Mouse (Mus musculus): ENCODE results near the gene Wdr91. TPM values are rescaled to one million over a fixed set of nuclear protein-coding genes. Genes with fewer than 3 reads are reported as not detected.

Gene Wdr91
- polyA plus RNA-seq, 1 experiment from 2014 or later: 12.9 TPM

DNA sequence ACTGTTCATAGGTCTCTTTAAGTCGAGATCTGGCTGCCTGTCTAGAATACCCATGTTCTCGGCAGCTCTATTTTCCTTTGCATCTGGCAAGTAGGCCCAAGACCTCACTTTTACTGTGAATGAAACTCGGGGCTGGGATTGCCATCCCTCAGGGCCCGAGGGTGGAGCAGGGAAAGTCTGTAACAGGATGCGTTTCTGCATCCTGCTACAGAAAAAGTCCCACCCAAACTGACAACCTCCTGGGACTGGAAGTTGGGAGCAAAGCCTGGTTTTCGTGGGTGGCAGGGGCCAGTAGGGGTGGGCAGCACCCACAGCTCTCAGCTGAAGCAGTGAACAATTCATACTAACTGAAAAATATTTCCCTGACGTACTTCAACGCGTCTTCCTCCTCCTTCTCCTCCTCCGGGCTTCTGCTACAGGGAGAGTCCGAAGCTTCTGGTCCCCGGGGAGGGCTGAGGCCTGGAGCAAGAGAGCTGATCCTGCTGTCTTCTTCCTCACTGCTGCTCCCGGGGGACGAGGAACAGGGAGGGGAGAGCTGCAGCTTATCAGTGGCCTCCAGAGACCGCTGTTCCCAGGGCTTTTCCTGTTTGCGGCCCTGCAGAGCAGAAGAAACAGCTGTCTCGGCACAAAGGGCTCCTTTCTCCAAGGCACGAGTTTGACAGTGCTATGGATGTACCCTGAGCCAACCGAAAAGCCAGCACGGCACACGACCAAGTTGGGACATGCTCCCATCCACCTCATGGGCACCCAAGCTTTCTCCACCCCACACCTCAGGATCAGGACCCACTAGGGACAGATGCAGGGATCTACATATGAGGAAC is 36.4 kb downstream of the Wdr91 start:
- Histone ChIP-seq H3K27ac (ENCODE audit: low read depth, low read length) (no peak overlapping the region), H3K9me3 (ENCODE audit: control insufficient read depth, low read length) (no peaks in the 10 kb centered on the region), H3K36me3 (ENCODE audit: control insufficient read depth, insufficient read depth, low read length) (no peaks in the 10 kb centered on the region), H3K4me1 (replicated peaks; ENCODE audit: control insufficient read depth, insufficient read depth, low read length) (peaks cover 5% of the 10 kb centered on the region; the same call in 1 of the 2 replicates), H3K27me3 (ENCODE audit: control insufficient read depth, insufficient read depth, low read length) (no peaks in the 10 kb centered on the region), H3K4me3 (ENCODE audit: low read depth, low read length) (no peak overlapping the region), H3K9ac (ENCODE audit: low read length) (no peak overlapping the region), H3K4me2 (ENCODE audit: low read depth, low read length, severe bottlenecking) (no peak overlapping the region)
- ATAC-seq (replicated peaks; ENCODE audit: low FRiP score) (no peak), DNase-seq (ENCODE audit: low spot score) (no peak)
- 72% methylated on average over 21 of the region's 21 CpGs for WGBS

DNA sequence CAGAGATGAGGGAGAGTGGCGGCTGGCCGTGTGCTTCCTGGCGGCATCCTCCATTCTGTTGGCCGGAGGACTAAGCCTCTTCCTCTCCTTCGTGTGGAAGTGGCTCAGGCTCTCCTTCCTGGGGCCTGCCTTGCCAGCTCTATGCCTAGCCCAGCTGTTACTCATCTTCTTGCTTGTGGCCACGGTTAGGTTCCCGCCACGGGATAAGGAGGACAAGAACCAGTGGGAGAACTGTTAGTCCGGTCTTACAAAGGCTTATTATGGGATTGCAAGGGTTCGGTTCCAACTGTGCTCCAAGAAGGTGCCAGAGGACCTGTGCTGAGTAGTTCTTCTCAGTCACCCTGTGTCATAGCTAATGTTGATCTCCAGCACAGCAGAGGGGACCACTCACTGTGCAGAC is 37.8 kb downstream of the Wdr91 start:
- no peak for DNase-seq (ENCODE audit: low spot score)
- Histone ChIP-seq H3K4me3 (ENCODE audit: low read depth, low read length) (no peak overlapping the region), H3K4me2 (ENCODE audit: low read depth, low read length, severe bottlenecking) (no peak overlapping the region), H3K36me3 (ENCODE audit: control insufficient read depth, insufficient read depth, low read length) (no peaks in the 10 kb centered on the region), H3K4me1 (replicated peaks; ENCODE audit: control insufficient read depth, insufficient read depth, low read length) (no peaks in the 10 kb centered on the region), H3K9me3 (ENCODE audit: control insufficient read depth, low read length) (no peaks in the 10 kb centered on the region), H3K27me3 (ENCODE audit: control insufficient read depth, insufficient read depth, low read length) (no peaks in the 10 kb centered on the region), H3K27ac (ENCODE audit: low read depth, low read length) (no peak overlapping the region), H3K9ac (ENCODE audit: low read length) (no peak overlapping the region)
- ATAC-seq (replicated peaks; ENCODE audit: low FRiP score): no peak
- WGBS: 88% methylated on average over 10 of the region's 10 CpGs

- Histone ChIP-seq H3K4me2 (ENCODE audit: low read depth, low read length, severe bottlenecking) (no peak overlapping the region), H3K36me3 (ENCODE audit: control insufficient read depth, insufficient read depth, low read length) (no peaks in the 10 kb centered on the region), H3K9me3 (ENCODE audit: control insufficient read depth, low read length) (no peaks in the 10 kb centered on the region), H3K9ac (ENCODE audit: low read length) (no peak overlapping the region), H3K4me1 (replicated peaks; ENCODE audit: control insufficient read depth, insufficient read depth, low read length) (no peaks in the 10 kb centered on the region), H3K4me3 (ENCODE audit: low read depth, low read length) (no peak overlapping the region), H3K27ac (ENCODE audit: low read depth, low read length) (no peak overlapping the region), H3K27me3 (ENCODE audit: control insufficient read depth, insufficient read depth, low read length) (no peaks in the 10 kb centered on the region)
- no peak for DNase-seq (ENCODE audit: low spot score)
- 92% methylated on average over 7 of the region's 7 CpGs for WGBS
- no peak for ATAC-seq (replicated peaks; ENCODE audit: low FRiP score)
Measured at GRCm38 (mm10) chr6:34871929-34872328, 38.7 kb downstream of the Wdr91 start.

DNA sequence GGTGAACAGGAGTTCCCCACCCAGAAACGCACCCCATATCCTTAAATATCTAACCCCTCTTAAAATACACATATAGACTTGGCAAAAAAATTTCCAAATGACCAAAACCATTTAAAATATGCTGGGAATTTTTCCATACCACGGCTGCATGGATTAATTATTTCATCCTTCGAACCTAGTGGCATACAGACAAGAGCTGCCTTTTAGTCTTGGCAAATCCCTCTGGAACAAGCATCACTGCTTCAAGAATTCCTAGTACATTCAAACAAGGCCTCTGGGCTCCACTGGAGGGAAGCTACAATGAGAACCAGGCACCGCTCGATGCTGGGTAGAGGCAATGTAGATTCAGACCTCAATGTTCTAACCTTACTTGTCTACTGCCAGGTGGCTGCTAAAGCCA is 40.0 kb downstream of the Wdr91 start:
- Histone ChIP-seq H3K9ac (ENCODE audit: low read length) (no peak overlapping the region), H3K27ac (ENCODE audit: low read depth, low read length) (no peak overlapping the region), H3K4me2 (ENCODE audit: low read depth, low read length, severe bottlenecking) (no peak overlapping the region), H3K4me1 (replicated peaks; ENCODE audit: control insufficient read depth, insufficient read depth, low read length) (no peaks in the 10 kb centered on the region), H3K9me3 (ENCODE audit: control insufficient read depth, low read length) (no peaks in the 10 kb centered on the region), H3K27me3 (ENCODE audit: control insufficient read depth, insufficient read depth, low read length) (no peaks in the 10 kb centered on the region), H3K36me3 (ENCODE audit: control insufficient read depth, insufficient read depth, low read length) (no peaks in the 10 kb centered on the region), H3K4me3 (ENCODE audit: low read depth, low read length) (no peak overlapping the region)
- ATAC-seq (replicated peaks; ENCODE audit: low FRiP score) (no peak), DNase-seq (ENCODE audit: low spot score) (no peak)
- 83% methylated on average over 5 of the region's 5 CpGs for WGBS

DNA sequence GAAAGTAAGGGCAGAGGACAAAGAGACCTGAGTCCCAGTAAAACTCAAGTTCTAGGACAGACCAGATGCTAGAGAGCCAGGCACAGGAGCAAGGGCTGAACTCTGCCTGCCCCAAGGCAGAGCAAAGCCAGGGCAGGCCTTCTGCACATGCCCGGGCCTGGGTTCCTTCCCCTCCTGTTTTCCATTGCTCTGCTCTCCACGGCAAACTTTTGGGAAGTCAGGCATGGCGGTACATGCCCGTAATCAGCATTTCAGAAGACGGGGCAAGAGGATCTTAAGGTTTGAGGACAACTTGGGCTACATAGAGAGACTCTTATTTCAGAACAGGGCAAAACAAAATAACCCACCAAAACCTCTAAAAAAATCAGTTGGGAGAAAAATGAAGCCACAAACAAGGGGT is 40.5 kb downstream of the Wdr91 start:
- no peaks in the 10 kb centered on the region for H3K36me3 ChIP-seq (ENCODE audit: control insufficient read depth, insufficient read depth, low read length)
- no peaks in the 10 kb centered on the region for H3K4me1 ChIP-seq (replicated peaks; ENCODE audit: control insufficient read depth, insufficient read depth, low read length)
- H3K9ac ChIP-seq (ENCODE audit: low read length): no peak overlapping the region
- H3K27me3 ChIP-seq (ENCODE audit: control insufficient read depth, insufficient read depth, low read length): no peaks in the 10 kb centered on the region
- H3K9me3 ChIP-seq (ENCODE audit: control insufficient read depth, low read length): no peaks in the 10 kb centered on the region
- no peak overlapping the region for H3K27ac ChIP-seq (ENCODE audit: low read depth, low read length)
- no peak for ATAC-seq (replicated peaks; ENCODE audit: low FRiP score)
- no peak overlapping the region for H3K4me3 ChIP-seq (ENCODE audit: low read depth, low read length)
- WGBS: 87% methylated on average over 5 of the region's 5 CpGs
- DNase-seq (ENCODE audit: low spot score): no peak
- H3K4me2 ChIP-seq (ENCODE audit: low read depth, low read length, severe bottlenecking): no peak overlapping the region

DNA sequence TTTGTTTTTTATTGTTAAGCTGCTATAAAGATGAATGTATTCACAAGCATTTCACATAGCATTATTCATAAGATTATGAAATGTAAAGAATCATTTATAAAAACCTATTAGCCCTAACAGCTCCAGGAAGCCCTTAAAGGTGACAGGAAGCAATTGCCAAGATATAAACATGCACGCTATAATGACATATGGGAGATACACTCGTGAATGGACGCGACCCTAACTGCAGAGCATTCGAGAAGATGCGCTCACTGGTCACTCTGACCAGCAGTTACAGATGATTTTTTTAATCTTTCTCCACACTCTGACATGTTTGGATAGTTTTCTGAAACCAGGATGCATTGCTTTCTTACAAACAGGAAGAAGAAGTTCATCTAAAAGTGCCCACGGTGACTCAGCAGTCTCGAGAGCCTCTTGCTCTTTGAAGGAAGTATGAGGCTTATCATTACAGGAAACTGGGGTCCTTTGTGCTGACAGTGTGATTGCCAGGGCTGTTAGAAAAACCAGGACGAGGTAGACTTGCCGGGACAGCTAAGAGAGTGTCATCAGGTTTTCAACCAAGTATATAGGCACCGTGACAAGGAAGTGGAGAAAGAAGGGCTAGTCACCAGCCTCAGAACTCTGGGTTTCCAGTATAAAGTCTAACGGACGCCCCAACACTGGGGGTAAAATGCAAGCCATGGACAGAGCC is 41.3 kb downstream of the Wdr91 start:
- H3K4me3 ChIP-seq (ENCODE audit: low read depth, low read length): no peak overlapping the region
- ATAC-seq (replicated peaks; ENCODE audit: low FRiP score) (no peak), DNase-seq (ENCODE audit: low spot score) (no peak)
- H3K9me3 ChIP-seq (ENCODE audit: control insufficient read depth, low read length): no peaks in the 10 kb centered on the region
- H3K9ac ChIP-seq (ENCODE audit: low read length): no peak overlapping the region
- H3K27me3 ChIP-seq (ENCODE audit: control insufficient read depth, insufficient read depth, low read length): no peaks in the 10 kb centered on the region
- 84% methylated on average over 13 of the region's 13 CpGs for WGBS
- H3K4me2 ChIP-seq (ENCODE audit: low read depth, low read length, severe bottlenecking): no peak overlapping the region
- H3K4me1 ChIP-seq (replicated peaks; ENCODE audit: control insufficient read depth, insufficient read depth, low read length): no peaks in the 10 kb centered on the region
- H3K36me3 ChIP-seq (ENCODE audit: control insufficient read depth, insufficient read depth, low read length): no peaks in the 10 kb centered on the region
- no peak overlapping the region for H3K27ac ChIP-seq (ENCODE audit: low read depth, low read length)

DNA sequence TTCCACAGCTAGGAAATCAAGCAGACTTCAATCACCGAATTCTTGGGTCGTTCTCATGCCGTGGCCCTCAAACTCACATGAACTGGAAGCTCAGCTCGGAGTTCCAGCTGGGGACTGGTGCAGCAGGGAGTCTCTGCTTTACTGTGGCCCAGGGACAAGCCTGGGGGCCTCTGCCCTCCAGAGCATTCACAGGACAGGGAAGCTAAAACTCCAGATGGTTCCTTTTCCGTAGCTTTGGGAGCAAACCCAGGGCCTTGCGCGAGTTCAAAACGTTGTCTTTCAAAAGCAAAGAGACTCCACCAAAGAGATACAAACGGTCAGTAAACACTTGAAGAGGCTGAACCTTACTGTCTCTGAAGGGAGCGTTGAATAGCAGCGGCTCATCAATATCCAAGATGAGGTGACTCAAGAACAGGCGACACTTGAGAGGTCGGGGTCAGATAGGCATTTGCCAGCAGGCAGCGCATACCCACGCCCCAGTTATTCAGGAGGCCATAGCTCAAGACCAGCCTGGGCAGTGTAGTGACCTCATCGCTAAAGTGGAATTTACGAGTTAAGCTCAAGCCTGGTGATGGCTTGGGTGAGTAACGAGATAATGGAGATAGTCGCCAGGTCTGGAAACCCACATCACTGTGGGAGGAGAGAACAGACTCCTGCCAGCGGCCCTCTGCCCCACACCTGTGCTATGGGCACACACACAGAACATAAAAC is 42.0 kb downstream of the Wdr91 start:
- Histone ChIP-seq H3K4me2 (ENCODE audit: low read depth, low read length, severe bottlenecking) (no peak overlapping the region), H3K4me1 (replicated peaks; ENCODE audit: control insufficient read depth, insufficient read depth, low read length) (no peaks in the 10 kb centered on the region), H3K27me3 (ENCODE audit: control insufficient read depth, insufficient read depth, low read length) (no peaks in the 10 kb centered on the region), H3K27ac (ENCODE audit: low read depth, low read length) (no peak overlapping the region), H3K9me3 (ENCODE audit: control insufficient read depth, low read length) (no peaks in the 10 kb centered on the region), H3K4me3 (ENCODE audit: low read depth, low read length) (no peak overlapping the region), H3K9ac (ENCODE audit: low read length) (no peak overlapping the region), H3K36me3 (ENCODE audit: control insufficient read depth, insufficient read depth, low read length) (no peaks in the 10 kb centered on the region)
- 90% methylated on average over 20 of the region's 20 CpGs for WGBS
- DNase-seq (ENCODE audit: low spot score) (no peak), ATAC-seq (replicated peaks; ENCODE audit: low FRiP score) (no peak)

DNA sequence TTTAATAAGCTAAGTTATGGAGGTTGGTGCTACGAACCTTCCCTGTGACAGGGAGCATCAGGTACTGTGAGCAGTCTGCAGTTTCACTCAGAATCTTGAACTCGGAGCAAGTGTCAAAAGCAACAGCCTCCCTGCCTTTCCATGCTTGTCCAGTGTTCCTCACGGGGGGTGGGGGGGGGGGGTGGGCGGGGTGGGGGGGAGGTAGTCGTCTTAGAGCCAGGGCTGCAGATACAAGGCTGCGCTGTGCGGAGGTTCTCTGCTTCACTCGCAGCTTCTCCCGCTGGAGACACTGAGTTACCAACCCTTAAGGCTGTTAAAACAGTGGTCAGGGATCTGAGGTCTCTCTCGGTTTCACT is 42.7 kb downstream of the Wdr91 start:
- WGBS: 78% methylated on average over 10 of the region's 10 CpGs
- H3K4me2 ChIP-seq (ENCODE audit: low read depth, low read length, severe bottlenecking): no peak overlapping the region
- no peak overlapping the region for H3K4me3 ChIP-seq (ENCODE audit: low read depth, low read length)
- DNase-seq (ENCODE audit: low spot score) (no peak), ATAC-seq (replicated peaks; ENCODE audit: low FRiP score) (no peak)
- H3K27me3 ChIP-seq (ENCODE audit: control insufficient read depth, insufficient read depth, low read length): no peaks in the 10 kb centered on the region
- no peaks in the 10 kb centered on the region for H3K9me3 ChIP-seq (ENCODE audit: control insufficient read depth, low read length)
- no peak overlapping the region for H3K9ac ChIP-seq (ENCODE audit: low read length)
- no peaks in the 10 kb centered on the region for H3K4me1 ChIP-seq (replicated peaks; ENCODE audit: control insufficient read depth, insufficient read depth, low read length)
- H3K36me3 ChIP-seq (ENCODE audit: control insufficient read depth, insufficient read depth, low read length): no peaks in the 10 kb centered on the region
- H3K27ac ChIP-seq (ENCODE audit: low read depth, low read length): no peak overlapping the region

All from forebrain, embryonic 11.5 days (tissue).